Mouse (Mus musculus) bone marrow macrophage, adult 2 months (primary cell): ENCODE results near the gene Ctnnd2.

Experiments
- CTCF ChIP-seq: IDR thresholded peaks from 2 replicates; pipeline ENCODE4 v1.5.1; 2012; ENCODE audit warnings: low read depth, mild to moderate bottlenecking, low read length, moderate library complexity
- POLR2A ChIP-seq: IDR thresholded peaks from 2 replicates; pipeline ENCODE4 v1.6.1; 2012; ENCODE audit warnings: mild to moderate bottlenecking, low read depth, low read length, borderline replicate concordance

GRCm38 (mm10) chr15:31004976-31005375 lies 832.6 kb downstream of the Ctnnd2 start:
- TF ChIP-seq POLR2A (no peak), CTCF (no peak)
